In genomic region chr13:110280028-110280562, GRCm38 (mm10) we compare ENCODE assay signal across 8 mouse cellular contexts. TPM values are rescaled to one million over a fixed set of nuclear protein-coding genes. Genes with fewer than 3 reads are reported as not detected.
A peak's percentile ranks its signal among the peaks of the same experiment; 100 is the strongest.
DNase-seq lines count a peak whose midpoint lies in the region; ATAC-seq lines count a peak whose summit lies in the region.

No protein-coding gene starts in this region.

- under 1% methylated on average over 24 of the region's 24 CpGs for WGBS in intestine, embryonic 14.5 days

- no peaks in the 10 kb centered on the region for H3K9me3 ChIP-seq in intestine, embryonic 14.5 days (ENCODE audit: control insufficient read depth, low read length)

- H3K4me3 ChIP-seq in intestine, embryonic 14.5 days (ENCODE audit: low read depth, low read length), result peak overlapping the region; percentile 41

- H3K4me2 ChIP-seq in intestine, embryonic 14.5 days (ENCODE audit: low read length), result peak overlapping the region; percentile 86

- peak; percentile 99 for ATAC-seq in common myeloid progenitor, adult 5-6 weeks (replicated peaks; ENCODE audit: low read depth, poor library complexity, severe bottlenecking)
- peak; percentile 88 for ATAC-seq in intestine, embryonic 14.5 days (replicated peaks; ENCODE audit: low FRiP score, low TSS enrichment, low read depth)
- no peak for ATAC-seq in activated CD4-positive, CD25-positive, alpha-beta regulatory T cell, adult 4 months

- H3K4me1 ChIP-seq in intestine, embryonic 14.5 days (replicated peaks; ENCODE audit: control insufficient read depth, insufficient read depth, low read length), result 0 out of 2 replicates have a peak, but pooled peaks cover 6% of the 10 kb centered on the region

- H3K27me3 ChIP-seq in intestine, embryonic 14.5 days (replicated peaks; ENCODE audit: control insufficient read depth, insufficient read depth, low read length), result peaks cover 6% of the 10 kb centered on the region; the same call in 1 of the 2 replicates

- no peak overlapping the region for H3K27ac ChIP-seq in intestine, embryonic 14.5 days (ENCODE audit: low read depth)

- 0 out of 2 replicates have a peak overlapping the region, but pooled peaks have one; percentile 13 for H3K9ac ChIP-seq in intestine, embryonic 14.5 days (ENCODE audit: low read length)

- H3K36me3 ChIP-seq in intestine, embryonic 14.5 days (ENCODE audit: control insufficient read depth, insufficient read depth, low read length), result no peaks in the 10 kb centered on the region

- DNase-seq in adrenal gland, adult 18-20 months (ENCODE audit: low spot score in 2 of 2), result peak; percentile 24 to 34
- DNase-seq in gastrocnemius, postnatal 10 days, result peak; percentile 48
- peak; percentile 75 for DNase-seq in intestine, embryonic 14.5 days (ENCODE audit: low spot score)
- DNase-seq in left cerebral cortex, adult 8-10 months (ENCODE audit: low spot score in 2 of 2), result peak; percentile 68 to 85
- peak; percentile 66 to 75 for DNase-seq in lung, postnatal 4 days
- DNase-seq in right cerebral cortex, postnatal 10 days (ENCODE audit: low spot score in 2 of 2), result peak; percentile 90 to 93

RNA-seq across cellular contexts. Expression of gene Rab3c, which starts 0.7 kb away (rescaled TPM):
- total RNA-seq in adrenal gland, adult 18-20 months (2021), result 10 to 100 TPM; 29.6 to 35.2 TPM
- not detected in 2 replicates for total RNA-seq in common myeloid progenitor, adult 5-6 weeks (2017)
- total RNA-seq in gastrocnemius, postnatal 10 days (2021), result under 1 TPM; 0.16 to 0.25 TPM
- polyA plus RNA-seq in intestine, embryonic 14.5 days (2014; fragmentation: Nextera tagmentation; extraction: Ambion mirVana), result 5.5 and 8.3 TPM in 2 replicates
- total RNA-seq in left cerebral cortex, adult 8-10 months (2022), result 100 to 1,000 TPM; 159 to 189 (median 175) TPM
- polyA plus RNA-seq in activated CD4-positive, CD25-positive, alpha-beta regulatory T cell, adult 4 months (2017; shearing (Covaris generic)), result not detected

Comparison
In these comparisons a context has a peak if more than half of its experiments do, and no peak if none do; other contexts are left out.
1. DNase-seq: peak in every context shown above with its lines; median percentile 92 in right cerebral cortex, postnatal 10 days; 76 in left cerebral cortex, adult 8-10 months; 75 in intestine, embryonic 14.5 days; 70 in lung, postnatal 4 days; 48 in gastrocnemius, postnatal 10 days; 29 in adrenal gland, adult 18-20 months.
2. RNA of gene Rab3c, which starts 0.7 kb away (total RNA-seq): 159 to 189 TPM in left cerebral cortex, adult 8-10 months and 29.6 to 35.2 TPM in adrenal gland, adult 18-20 months; 0.16 to 0.25 TPM in gastrocnemius, postnatal 10 days and not detected in common myeloid progenitor, adult 5-6 weeks; every median in the first group is over 10 times any median in the second.